Mouse (Mus musculus) cerebellum, adult 8-10 months (tissue): ENCODE data around the gene Ctcfl.

Experiments used
- DNase-seq: peaks from one replicate; pipeline ENCODE4 v3.0.0; 2022

Gene Ctcfl

GRCm38 (mm10) chr2:173119023-173119944 lies at the start of gene Ctcfl:
Ctcfl (minus strand) TSS chr2:173119525.
- DNase-seq, result no peak

- DNase-seq, result no peak
Measured at GRCm38 (mm10) chr2:173168411-173168851, 49.1 kb upstream of the Ctcfl start.

GRCm38 (mm10) chr2:173165357-173165756 lies 46.0 kb upstream of the Ctcfl start:
- DNase-seq, result no peak

GRCm38 (mm10) chr2:173164946-173165345 lies 45.6 kb upstream of the Ctcfl start:
- no peak for DNase-seq

GRCm38 (mm10) chr2:173164358-173164757 lies 45.0 kb upstream of the Ctcfl start:
- no peak for DNase-seq

GRCm38 (mm10) chr2:173163380-173163779 lies 44.1 kb upstream of the Ctcfl start:
- no peak for DNase-seq

GRCm38 (mm10) chr2:173159354-173160311 lies 40.3 kb upstream of the Ctcfl start:
- no peak for DNase-seq

GRCm38 (mm10) chr2:173158390-173159055 lies 39.2 kb upstream of the Ctcfl start:
- DNase-seq, result no peak

GRCm38 (mm10) chr2:173157871-173158270 lies 38.5 kb upstream of the Ctcfl start:
- no peak for DNase-seq

- DNase-seq, result no peak
Measured at GRCm38 (mm10) chr2:173157376-173157775, 38.1 kb upstream of the Ctcfl start.

- DNase-seq, result no peak
Measured at GRCm38 (mm10) chr2:173156923-173157322, 37.6 kb upstream of the Ctcfl start.

GRCm38 (mm10) chr2:173155907-173156306 lies 36.6 kb upstream of the Ctcfl start:
- DNase-seq, result no peak

GRCm38 (mm10) chr2:173154962-173155361 lies 35.6 kb upstream of the Ctcfl start:
- no peak for DNase-seq

- DNase-seq, result no peak
Measured at GRCm38 (mm10) chr2:173154513-173154912, 35.2 kb upstream of the Ctcfl start.

GRCm38 (mm10) chr2:173153266-173153665 lies 33.9 kb upstream of the Ctcfl start:
- DNase-seq, result no peak

GRCm38 (mm10) chr2:173152436-173153151 lies 33.3 kb upstream of the Ctcfl start, which contains the start of gene Pck1:
Pck1 (plus strand) TSS chr2:173153048.
- DNase-seq, result no peak

- DNase-seq, result no peak
Measured at GRCm38 (mm10) chr2:173151784-173152284, 32.5 kb upstream of the Ctcfl start.

GRCm38 (mm10) chr2:173151352-173151751 lies 32.0 kb upstream of the Ctcfl start:
- no peak for DNase-seq

- no peak for DNase-seq
Measured at GRCm38 (mm10) chr2:173148001-173148400, 28.7 kb upstream of the Ctcfl start.

GRCm38 (mm10) chr2:173146728-173147127 lies 27.4 kb upstream of the Ctcfl start:
- no peak for DNase-seq

- DNase-seq, result no peak
Measured at GRCm38 (mm10) chr2:173145808-173146207, 26.5 kb upstream of the Ctcfl start.

- DNase-seq, result no peak
Measured at GRCm38 (mm10) chr2:173143611-173144010, 24.3 kb upstream of the Ctcfl start.
